Mouse (Mus musculus): ENCODE results near the gene Ppcs. TPM values are rescaled to one million over a fixed set of nuclear protein-coding genes. Genes with fewer than 3 reads are reported as not detected.

The Ppcs gene
- polyA plus RNA-seq, 2 experiments from 2014 or later = 54.7 to 60.9 TPM

DNA sequence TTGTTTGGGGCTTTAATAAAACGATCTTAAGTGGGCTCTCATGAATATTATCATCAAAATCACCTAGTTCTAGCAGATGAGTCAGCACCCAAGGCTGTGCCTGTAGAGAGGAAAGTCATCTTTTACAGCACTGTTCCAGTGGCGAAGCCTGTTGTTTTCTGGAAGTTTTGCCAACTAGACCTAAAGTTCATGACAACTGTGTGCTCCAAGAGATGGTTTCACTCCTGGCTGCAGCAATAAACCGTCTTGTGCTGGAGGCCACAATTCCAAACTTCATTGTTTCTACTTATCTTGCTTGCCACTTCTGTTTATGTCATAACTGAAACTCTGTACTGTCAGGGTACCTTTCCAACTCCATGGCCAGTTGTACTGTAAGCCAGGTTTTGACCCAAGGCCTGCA lies 5.0 kb downstream of the Ppcs start:
- no peak for ATAC-seq

DNA sequence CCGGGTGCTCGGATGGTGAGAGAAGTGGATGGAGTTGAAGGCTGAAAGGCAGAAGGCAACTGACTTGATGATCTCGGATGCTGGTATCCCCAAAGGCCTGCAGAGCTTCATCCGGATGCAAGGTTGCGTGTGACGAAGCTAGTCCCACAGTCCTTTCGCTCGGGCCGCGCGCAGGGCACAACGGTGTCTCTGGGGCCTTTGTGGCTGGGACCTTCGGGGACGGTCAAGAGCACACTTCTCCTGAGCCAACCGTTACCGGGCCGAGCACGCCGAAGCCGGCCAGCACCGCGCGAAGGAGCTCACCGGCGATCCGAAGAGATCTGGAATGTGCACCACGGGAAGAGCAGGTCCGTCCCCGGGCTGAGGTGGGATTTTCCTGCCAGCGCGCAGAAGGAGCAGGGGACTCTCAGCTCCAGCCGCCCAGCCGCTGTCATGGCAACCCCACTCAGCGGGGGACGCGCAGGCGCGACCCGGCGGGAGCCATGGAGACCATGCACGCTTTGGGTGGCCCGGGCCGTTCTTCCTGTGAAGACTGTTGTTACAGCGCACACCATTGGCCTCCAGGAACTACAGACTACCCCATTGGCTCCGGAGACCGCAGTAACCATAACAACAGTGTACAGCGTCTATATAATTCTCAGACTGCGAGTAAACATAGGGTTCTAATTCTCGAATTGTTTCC lies 7.0 kb downstream of the Ppcs start, which contains the start of gene Ccdc30:
TSS of gene Ccdc30 (minus strand) at position 450 of the 682 bp plus-strand sequence.
- peak; percentile 100 for ATAC-seq

DNA sequence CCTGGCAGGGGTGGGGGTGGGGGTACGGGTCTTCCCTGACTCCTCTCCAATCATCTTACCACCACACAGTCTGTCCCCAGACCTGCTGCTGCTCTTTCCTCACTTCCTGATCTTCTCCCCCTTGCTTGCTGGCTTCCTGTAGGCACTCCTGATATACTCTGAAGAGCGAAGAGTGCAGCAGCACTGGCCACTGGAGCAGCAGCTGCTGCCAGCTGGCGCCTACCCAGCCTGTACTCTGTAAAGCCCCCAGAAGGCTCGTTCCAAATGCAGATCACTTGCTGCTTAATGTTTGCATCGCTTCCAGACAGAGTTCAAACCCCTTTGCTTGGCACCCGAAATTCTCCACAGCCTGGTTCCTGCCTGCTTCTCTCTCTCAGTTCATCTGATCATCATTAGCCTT lies 9.4 kb downstream of the Ppcs start:
- ATAC-seq = no peak

DNA sequence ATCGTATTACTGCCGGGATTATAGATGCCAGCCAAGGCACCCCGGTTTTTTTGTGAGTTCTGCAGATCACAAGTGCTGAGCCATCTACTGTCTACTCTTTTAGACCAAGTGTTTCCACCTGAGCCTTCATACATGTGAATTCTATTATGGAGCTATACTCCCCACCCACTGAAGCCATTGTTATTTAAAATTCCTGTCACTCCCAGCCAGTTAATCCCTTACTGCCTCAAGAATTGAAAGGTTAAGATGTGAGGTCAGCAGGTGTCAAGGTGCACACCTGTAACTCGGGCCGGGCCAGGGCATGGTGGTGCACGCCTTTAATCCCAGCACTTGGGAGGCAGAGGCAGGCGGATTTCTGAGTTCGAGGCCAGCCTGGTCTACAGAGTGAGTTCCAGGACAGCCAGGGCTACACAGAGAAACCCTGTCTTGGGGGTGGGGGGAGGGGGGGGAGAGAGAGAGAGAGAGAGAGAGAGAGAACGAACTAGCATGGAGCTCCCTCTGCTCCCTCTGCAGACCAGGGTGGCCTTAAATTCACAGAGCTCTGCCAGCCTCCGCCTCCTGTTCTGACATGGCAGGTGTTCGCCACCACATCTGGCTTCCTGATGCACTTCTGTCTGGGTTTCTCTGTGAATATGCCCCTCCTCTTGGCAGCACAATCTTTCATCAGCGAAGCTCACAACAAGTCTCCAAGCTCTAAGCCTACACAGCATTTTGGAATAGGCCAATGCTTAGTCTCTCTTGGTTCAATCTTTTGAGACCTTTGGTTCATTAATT lies 10.2 kb downstream of the Ppcs start:
- no peak for ATAC-seq

DNA sequence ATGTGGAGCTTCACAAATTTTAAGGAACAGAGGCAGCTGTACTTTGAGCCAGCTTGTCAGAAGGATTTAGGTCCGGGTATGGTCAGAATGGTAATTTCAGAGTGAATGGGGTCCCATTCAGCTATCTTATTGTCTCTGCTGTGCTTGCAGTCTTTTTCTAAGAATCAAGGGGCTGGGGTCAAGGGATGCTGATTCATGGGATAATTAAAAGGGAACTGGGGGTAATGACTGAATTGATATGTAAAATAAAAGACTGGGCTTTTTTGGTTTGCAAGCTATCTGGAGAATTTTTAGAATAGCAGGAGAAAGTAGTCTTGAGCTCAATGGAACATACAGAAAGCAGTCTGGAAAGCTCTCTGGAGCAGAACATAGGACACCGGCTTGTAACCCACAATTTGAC lies 18.8 kb downstream of the Ppcs start:
- no peak for ATAC-seq

DNA sequence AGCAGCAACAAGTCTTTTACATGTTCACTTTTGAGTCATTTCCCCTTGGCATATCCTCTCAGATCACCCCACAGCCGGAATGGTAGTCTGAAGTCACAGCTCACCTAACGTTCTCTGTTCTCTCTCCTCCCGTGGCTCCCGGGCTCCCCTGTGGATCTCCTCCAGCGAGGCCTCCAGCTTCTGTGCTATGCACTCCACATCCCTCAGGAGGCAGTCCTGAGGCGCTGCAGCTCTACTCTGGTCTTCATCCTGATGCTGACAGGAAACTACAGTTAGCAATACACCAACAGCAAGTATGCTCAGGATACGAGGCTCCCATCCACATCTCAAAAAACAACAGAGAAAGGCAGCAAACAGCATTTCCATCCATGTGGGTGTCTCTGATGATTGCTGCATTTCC lies 21.3 kb downstream of the Ppcs start:
- no peak for ATAC-seq

DNA sequence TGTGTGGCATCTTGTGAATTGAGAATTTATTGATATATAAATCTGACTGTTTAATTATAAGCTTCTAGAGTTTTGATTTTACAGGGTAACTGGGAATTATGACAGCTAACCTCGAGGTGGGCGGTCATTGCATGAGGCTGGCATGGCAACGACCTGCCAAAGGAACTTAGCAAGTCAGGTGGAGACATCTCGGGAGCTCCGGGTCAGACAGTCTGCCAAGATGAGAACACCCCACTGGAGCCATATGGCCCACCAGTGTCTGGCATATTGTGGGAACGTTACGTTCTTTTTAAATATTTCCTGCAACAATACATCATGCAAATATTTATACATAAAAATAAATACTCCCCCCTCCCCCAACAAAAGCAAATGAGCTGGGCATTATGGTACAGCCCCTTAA lies 23.5 kb downstream of the Ppcs start:
- ATAC-seq = no peak

DNA sequence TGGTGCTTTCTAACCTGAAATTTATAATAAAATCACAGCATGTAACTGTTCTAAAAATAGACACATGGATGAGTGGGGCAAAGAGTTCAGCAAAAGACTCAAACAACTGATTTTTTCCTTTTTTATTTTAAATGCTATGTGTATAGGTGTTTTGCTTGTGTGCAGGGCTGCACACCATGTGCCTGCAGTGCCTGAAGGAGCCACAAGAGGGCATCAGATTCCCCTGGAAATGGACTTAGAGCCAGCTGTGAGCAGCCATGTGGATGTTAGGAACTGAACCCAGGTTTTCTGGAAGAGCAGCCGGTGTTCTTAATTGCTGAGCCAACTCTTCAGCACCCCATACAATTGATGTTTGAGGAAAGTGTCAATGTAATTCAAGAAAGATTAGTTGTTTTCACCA lies 31.9 kb downstream of the Ppcs start:
- no peak for ATAC-seq

DNA sequence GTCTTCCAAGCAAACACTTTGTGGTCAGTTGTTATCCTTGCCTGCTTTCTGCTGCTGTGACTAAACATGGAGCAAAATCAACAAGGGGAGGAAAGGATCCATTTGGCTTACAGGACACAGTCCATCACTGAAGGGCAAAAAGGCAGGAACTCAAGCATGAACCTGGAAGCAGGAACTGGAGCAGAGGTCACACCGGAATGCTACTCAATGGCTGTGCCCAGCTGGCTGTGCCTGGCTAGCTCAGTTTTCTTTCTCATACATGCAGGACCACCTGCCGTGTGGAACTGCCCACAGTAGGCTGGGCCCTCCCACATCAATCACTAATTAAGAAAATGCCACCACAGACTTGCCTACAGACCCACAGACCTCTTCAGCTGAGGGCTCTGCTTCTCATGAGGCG lies 33.0 kb downstream of the Ppcs start:
- ATAC-seq = no peak

DNA sequence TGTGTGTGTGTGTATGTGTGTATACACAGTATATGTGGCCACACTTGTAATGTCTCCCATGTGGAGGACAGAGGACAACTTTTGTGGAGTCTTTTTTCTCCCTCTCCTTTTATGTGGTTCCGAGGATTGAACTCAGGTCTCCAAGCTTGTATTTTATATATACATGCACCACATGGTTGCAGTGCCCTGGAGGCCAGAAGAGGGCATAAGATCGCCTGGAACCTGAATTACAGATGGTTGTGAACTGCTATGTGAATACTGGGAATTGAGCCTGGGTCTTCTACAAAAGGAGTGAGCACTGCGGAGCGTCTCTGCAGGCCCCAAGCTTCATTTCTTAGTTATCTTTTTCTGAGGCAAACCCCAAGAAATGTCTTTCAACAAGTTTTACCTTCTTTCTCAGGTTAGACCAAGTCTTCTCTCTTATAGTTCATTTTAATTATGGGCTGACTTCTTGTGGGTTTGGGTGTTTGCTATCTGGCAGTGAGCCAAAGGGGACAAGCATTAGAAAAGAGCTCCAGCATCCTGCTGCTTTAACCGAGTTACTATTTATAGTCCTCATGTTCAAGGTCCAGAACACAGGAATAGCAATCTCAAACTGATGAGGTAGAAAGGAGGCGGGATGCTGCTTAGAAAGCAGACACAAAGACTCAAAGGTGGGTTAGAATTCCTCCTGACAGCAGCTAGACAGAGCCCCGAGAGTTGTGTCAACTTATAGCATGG lies 40.6 kb downstream of the Ppcs start:
- ATAC-seq = no peak

DNA sequence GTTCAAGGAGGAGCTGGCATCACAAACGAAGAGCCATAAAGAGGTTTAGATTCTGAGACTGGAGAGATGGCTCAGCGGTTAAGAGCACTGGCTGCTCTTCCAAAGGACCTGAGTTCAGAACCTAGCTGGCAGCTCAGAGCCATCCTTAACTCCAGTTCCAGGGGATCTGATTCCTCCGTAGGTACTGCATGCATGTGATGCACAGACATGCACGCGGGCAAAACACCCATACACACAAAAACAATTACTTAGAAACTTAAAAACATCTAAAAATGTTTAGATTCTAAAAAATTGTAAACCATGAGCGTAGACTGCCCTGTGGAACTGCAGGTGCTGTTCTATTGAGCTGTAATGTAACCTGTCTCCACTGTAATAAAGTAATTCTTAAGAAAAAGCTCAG lies 52.8 kb downstream of the Ppcs start:
- ATAC-seq = no peak

Other genes with a start within 250 kb of the Ppcs start
- gene Zfp691, start 248.2 kb downstream of the Ppcs start, polyA plus RNA-seq (2017; shearing (Covaris generic)) = 1 to 10 TPM; 3.5 to 4.8 TPM
- not detected for gene Ermap, start 232.4 kb downstream of the Ppcs start, polyA plus RNA-seq (2017; shearing (Covaris generic))
- gene Svbp, start 227.1 kb downstream of the Ppcs start, polyA plus RNA-seq (2017; shearing (Covaris generic)) = 10 to 100 TPM; 53.0 to 54.8 TPM
- not detected for gene Tmem269, start 204.2 kb downstream of the Ppcs start, polyA plus RNA-seq (2017; shearing (Covaris generic))
- 1 to 10 TPM; 6.2 to 9.6 TPM for gene AU022252, start 189.7 kb downstream of the Ppcs start, polyA plus RNA-seq (2017; shearing (Covaris generic))
- gene P3h1, start 189.5 kb downstream of the Ppcs start, polyA plus RNA-seq (2017; shearing (Covaris generic)) = 1 to 10 TPM; 1.1 to 1.2 TPM
- not detected for gene Cldn19, start 167.0 kb downstream of the Ppcs start, polyA plus RNA-seq (2017; shearing (Covaris generic))
- 100 to 1,000 TPM; 152 to 163 TPM for gene Ybx1, start 127.8 kb downstream of the Ppcs start, polyA plus RNA-seq (2017; shearing (Covaris generic))
- 10 to 100 TPM; 30.4 to 45.3 TPM for gene Ppih, start 101.9 kb downstream of the Ppcs start, polyA plus RNA-seq (2017; shearing (Covaris generic))
- 1 to 10 TPM; 7.2 to 8.0 TPM for gene Ccdc30, start 6.9 kb downstream of the Ppcs start, polyA plus RNA-seq (2017; shearing (Covaris generic))
- under 1 TPM in 1 of 2 experiments, not detected in 1; 0.43 TPM for gene Zmynd12, start 394 bp upstream of the Ppcs start, polyA plus RNA-seq (2017; shearing (Covaris generic))
- under 1 TPM in 1 of 2 experiments, not detected in 1; 0.11 TPM for gene Rimkla, start 70.2 kb upstream of the Ppcs start, polyA plus RNA-seq (2017; shearing (Covaris generic))
- 10 to 100 TPM; 12.5 to 12.6 TPM for gene Foxj3, start 114.6 kb upstream of the Ppcs start, polyA plus RNA-seq (2017; shearing (Covaris generic))
- gene Frg2f1, start 117.1 kb upstream of the Ppcs start, polyA plus RNA-seq (2017; shearing (Covaris generic)) = 1 to 10 TPM; 2.3 to 5.2 TPM
- gene Guca2a, start 215.3 kb upstream of the Ppcs start, polyA plus RNA-seq (2017; shearing (Covaris generic)) = not detected
- not detected for gene Guca2b, start 236.5 kb upstream of the Ppcs start, polyA plus RNA-seq (2017; shearing (Covaris generic))